Mouse (Mus musculus) c-Kit-positive CD71-positive TER-119-negative erythroid progenitor cells, embryonic 14.5 days (primary cell): ENCODE data around the gene Gucy1b2.

Experiments
- DNase-seq: peaks from one replicate; pipeline ENCODE4 v3.0.0-alpha.2; 2013; ENCODE audit warnings: low read depth

Gene Gucy1b2

DNA sequence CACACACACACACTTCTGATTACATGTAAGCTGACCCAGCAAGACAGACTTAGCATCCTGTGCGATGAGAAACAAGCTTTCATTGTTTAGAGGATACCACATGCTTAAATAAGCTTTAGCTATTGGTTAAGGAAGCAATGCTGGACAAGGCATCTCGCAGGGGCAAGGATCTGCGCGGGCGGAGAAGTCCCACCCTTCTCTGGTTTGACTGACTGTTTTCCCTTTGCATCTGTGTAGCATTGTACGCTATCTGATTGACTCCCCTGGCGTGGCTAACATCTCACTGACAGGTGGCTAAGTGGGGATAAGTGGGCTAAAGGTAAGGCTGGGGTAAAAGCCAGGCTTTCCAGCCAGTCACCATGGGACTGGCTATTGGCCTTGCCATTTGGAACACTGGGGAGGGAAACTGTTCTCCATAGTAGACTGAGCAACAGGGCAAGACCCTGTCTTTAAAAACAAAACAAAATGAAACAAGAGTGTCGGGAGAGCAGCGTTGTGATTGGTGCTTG lies at the start of gene Gucy1b2:
Gene Gucy1b2 (minus strand): TSS at position 51 of the 509 bp plus-strand sequence.
- no peak for DNase-seq

DNA sequence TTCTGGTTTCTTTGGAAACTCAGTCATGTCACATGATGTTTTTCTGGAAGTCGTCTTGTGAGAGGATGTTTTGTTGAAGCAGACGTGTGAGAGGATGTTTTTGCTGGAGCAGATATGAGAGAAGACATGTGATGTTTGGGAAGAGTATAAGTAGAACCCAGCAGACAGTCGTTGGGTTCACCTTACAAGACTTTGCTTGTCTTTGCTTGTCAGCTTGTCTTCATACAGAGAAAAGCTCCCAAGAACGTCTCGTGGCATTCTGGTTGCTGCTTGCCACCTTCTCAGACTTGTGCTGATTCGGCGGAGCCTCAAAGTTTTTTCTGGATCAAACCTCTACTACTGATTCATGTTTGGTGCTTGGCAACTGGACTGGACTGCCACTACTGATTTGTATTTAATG lies 41.3 kb upstream of the Gucy1b2 start:
- DNase-seq, result no peak

DNA sequence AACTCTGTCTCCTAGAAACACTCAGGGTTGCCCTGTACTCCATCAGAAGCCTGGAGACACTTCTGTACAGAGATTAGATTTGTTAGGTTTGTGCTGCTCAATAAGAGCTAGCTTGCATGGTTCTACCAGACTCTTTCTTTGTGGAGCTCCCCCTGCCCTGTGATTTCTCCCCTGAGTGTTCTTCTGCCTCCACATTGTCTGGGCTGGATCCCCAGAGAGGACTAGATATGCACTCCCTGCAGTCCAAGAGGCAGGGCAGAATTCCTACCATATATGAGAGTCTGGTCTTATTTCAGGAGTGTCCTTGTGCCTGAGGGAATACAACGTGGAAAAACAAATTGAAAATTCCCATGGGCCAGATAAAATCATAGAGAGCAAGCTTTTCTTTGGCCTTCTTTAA lies 40.4 kb upstream of the Gucy1b2 start:
- no peak for DNase-seq

DNA sequence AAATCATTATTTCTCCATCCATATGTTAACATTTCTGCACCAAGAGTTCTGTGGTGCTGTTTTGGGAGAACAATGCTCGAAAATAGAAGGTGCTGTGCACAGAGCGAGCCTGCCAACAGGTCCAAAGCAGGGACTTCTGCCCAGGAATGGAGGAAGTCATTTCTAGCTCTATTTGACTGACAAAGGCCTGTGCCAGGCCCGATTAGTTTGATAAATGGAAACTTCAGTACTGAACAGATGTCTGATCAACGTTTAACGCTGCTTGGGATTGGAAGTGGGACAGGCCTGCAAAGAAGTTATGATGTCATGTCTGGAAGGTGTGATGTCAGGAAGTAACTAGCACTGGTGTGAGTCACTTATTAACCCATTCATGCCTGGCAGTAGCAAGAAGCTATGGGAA lies 37.4 kb upstream of the Gucy1b2 start:
- no peak for DNase-seq

DNA sequence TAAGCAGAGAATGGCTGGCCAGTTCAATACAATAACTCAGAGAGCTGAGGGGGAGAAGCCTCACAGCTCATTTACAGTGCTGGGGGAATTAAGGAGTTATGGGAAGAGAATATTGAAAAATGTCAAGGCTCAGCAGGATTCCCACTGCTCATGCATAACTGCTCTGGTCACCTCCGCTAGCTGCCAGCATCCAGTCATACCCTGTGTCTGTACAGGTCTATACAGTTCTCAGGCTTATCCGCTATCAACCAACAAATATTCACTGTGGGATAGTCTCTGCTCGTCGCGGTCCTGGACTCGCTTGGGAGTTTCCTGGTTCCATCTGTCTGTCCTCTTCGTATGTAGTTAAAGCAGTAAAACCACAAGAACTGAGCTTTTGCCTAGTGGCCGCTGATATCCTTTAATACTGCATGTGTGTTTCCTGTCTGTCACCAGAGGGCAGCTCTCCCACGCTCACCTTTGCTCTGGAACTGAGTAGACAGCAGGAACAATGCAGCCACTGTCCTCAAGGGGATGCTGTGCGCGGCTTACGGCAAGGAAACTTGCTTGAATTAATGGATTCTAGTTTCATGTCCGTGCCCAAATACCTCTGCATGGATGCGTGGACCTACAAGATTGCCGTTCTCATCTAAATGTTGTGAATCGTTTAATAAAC lies 36.2 kb upstream of the Gucy1b2 start:
- DNase-seq, result no peak

DNA sequence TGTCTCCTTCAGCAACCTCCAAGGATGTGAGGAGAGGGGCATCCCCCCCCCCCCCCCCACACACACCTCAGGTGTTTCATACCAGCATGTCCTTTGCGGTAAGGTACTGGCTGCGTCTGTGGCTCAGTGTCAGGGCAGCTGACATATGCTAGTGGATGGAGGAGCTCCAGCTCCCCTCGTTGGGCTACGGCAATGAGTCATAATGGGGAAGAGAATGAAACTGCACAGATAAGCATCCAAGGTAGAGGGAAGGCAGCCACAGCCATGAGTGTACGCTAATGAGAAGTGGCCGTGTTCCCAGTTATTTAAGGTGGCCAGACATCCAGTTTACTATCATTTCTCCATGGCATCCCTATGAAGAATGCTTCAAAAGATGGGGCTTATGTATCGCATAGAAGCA lies 32.2 kb upstream of the Gucy1b2 start:
- DNase-seq, result no peak

DNA sequence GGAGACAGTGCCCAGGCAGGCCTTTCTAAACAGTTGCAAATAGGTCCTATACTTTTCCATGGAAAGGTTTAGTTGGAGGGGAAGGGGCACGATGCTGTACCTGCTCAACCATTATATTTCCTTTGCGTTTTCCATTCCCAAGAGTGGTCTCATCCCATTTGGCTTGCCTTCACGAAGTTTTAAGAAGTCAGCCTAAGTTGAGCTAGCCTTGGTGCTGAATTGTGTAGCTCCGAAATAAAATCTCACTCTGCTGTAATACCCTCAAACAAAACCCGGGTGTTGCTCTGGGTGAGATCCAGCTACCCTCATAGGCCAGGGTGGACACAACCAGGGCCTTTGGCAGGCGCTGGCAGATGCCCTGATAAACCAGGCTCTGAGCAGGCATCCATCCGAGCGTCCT lies 25.3 kb upstream of the Gucy1b2 start:
- DNase-seq, result no peak

DNA sequence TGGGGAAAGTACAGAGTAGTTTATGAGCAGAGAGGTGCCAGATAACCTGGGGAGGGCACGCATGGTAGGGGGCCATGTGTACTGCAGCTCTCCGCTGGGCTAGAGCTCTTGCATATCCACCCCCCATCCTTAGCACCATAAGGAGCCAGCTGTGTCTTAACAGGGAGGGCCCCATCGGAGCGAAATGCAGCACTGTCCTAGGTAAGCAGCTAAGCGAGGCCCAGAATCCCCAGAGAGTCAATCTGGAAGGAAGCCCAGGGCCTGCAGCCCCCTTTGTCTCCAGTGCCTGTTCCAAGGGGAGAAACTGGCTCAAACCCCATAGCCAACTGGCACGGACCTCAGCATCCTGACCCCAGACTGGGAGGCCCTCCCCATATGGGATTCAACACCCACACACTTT lies 23.3 kb upstream of the Gucy1b2 start:
- no peak for DNase-seq

DNA sequence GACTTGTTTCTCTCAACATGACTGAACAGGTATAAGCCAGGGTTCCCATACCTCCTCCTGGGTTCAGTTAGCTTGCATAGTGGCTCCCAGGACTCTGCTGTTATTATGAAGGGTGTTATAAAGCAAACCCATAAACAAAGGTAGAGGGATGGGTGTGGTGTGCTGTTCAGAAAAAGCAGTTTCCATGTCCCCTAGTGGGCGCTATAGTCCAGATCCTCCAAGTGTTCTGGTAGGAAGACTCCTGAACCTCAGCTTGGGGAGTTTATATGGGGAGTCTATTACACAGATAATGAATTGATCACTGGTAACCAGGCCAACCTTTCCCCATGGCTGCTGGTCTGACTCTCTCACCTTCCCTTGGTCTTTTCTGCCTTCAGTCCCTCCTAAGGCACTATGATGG lies 18.4 kb upstream of the Gucy1b2 start:
- no peak for DNase-seq

DNA sequence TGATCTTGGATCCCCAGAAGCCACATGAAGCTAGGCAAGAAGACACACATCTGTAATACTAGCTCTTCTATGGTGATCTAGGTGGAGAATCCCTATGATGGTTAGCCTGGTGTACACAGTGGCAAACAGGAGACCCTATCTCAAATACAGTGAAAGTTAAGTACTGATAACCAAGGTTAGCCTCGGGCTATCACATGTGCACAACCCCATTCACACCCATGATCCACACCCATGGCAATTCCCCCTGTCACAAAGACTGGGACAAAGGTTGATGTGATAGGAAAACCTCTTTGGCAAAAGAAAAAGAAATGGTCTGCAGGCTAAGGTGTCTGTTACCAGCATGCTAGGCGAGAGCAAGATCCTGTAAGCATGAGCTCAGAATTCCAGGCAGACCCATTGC lies 16.0 kb upstream of the Gucy1b2 start:
- DNase-seq, result no peak

DNA sequence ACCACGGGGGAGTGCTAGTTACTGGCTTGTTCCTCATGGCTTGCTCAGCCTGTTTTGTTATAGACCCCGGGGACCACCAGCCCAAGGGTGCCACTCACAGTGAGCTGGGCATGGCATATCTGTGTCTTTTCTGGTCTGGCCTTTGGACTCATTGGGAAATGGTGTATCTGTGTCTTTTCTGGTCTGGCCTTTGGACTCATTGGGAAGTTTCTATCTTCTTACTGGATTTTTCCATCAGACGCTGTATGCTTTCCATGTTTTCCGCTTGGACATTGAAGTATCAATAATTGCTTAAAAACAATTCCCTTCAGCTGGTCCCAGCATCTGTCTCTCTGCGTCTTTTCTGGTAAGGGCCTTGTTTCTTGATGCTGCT lies 12.7 kb upstream of the Gucy1b2 start:
- DNase-seq, result no peak

DNA sequence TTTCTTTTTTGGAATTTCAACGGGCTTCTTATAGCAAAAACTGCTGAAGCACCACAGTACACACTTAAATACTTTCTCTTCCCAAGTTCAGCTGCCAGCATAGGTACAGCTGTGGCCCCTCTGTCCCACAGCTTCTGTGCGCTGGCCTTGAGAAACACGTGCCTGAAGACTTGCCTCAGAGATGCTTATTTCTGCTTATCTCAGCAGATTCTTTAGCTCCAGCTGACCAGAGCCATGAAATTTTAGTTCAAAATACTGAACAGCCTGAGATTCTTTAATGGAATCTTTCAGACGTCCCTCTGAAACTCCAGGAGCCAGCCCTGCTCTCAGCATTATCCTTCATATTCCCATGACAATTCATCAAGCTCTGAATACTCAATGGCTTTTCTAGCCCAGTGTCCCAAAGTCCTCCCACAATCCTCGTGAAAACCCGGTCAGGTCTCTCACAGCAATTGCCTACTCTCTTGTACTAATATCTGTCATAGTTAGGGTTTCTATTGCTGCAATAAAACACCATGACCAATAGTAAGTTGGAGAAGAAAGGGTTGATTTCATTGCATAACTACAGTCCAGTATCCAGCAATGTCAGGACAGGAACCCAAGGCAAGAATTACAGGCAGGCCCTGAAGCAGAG lies 12.1 kb upstream of the Gucy1b2 start:
- DNase-seq, result no peak

DNA sequence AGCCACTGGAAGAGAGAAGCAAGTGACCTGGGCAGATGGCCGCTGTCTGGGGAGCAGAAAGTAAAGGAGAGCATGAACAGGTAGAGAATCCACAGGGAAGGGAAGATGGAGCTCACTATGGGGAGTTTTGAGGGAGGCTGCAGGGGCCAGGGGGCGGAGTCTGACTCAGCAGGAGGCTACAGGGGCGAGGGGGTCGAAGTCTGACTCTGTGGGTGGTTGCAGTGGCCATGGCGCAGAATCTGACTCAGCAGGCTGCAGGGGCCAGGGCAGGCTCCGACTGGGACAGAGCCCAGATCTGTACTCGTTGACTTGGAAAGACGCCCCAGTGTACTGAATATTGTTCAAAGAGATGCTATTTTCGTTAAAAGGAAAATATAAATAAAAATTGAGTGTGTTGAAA lies 8.9 kb upstream of the Gucy1b2 start:
- DNase-seq, result no peak

DNA sequence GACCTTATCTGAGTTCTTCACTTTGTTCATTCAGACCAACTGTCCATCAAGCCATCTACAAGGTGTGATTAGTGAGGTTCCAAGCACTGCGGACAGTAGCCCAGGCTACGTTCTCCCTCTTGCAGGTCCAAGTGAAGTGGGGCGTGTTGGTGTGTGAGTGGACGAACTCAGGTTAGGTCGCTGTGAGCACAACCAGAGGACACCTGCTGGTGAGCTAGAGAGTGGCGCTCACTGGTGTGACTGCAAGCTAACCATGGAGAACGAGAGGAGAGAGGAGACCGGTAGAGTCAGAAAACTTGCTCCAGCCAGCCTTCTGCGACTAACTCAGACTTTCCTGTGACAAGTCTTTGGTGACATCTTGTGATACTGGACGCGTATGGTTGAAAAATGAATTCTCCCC lies 3.5 kb upstream of the Gucy1b2 start:
- DNase-seq, result no peak

DNA sequence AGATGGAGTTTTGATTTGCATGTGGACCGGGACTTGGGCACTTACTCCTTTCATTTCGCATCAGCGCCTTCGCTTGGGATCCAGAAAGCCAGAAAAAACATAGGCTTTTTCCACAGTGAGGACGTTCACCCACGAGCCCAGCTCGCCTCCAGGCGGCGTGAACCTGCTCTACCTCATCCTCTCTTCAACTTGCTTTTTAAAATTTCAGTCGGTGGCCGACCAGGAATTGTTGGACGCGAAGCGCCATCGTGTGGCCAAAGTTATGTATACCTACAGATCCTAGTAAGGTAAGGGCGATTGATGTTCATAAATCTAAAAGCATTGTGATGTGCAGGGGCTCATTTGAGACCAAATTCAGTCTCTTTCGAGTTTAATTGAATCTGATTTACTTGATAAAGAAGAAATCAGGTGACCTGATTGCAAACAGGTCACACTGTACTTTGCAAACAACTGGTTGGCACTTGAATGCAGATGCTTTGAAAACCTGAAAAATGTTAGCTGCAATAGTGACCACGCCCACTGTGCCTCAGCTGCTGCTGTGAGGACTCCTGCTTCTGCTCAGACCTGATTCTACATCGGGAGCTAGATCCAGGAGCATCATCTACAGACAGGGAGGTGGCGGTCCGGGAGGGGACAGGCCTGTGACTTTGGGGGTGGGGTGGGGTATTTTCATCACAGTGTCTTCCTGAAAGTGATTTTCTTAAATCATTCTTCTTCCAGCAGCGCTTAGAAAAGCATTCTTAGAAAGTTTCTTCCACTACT lies 1.5 kb upstream of the Gucy1b2 start:
- peak; percentile 34 for DNase-seq

DNA sequence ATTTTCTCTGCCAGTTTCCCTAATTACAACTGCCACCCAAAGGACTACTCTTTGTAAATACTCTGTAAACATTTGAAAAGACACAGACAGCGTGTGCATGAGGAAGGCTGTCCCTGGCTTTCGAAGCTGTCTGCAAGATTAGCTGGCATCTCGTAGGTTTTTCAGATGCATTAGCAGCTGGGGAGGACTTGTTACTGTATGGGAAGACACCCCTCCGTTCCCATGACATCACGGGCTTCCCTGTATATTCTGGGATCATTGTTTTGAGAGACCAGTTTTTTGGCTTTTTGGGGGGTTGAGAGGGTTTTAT lies 564 bp downstream of the Gucy1b2 start:
- DNase-seq, result no peak

DNA sequence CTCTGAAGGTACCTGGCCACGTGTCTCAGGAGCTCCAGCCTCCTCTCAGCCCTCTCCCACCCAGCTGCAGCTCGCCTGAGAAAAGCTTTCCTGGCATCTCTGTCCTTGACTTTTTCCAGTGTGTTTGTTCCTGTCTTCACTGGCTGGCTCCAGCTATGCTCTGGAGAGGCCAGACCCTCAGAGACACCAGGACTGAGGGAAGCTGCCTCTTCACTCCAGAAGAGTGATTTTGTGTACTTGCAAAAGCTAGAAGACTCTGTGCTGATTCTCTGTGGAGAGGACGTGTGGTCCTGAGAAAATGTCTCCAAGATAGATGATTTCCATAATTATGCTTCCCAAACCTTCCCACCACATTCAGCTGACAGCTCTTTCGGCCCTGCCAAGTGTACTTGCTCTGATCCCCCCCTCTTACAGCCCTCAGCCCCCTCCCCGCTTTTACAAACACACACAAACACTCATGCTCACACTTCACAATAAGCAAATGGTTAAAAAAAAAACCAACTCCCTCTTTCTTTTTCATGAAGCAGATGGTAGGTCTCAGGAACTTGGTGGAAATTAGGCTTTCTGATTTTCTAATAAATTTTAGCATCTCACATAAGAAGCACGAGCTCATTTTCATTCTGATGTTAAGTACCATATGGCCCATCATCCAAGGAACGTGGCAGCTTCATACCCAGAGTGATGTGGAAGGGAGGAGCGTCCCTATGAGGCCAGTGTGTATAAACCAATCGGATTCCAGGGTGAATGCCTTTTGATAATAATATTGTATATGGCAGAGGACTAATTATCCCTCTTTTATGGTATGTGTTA lies 1.1 kb downstream of the Gucy1b2 start:
- no peak for DNase-seq

DNA sequence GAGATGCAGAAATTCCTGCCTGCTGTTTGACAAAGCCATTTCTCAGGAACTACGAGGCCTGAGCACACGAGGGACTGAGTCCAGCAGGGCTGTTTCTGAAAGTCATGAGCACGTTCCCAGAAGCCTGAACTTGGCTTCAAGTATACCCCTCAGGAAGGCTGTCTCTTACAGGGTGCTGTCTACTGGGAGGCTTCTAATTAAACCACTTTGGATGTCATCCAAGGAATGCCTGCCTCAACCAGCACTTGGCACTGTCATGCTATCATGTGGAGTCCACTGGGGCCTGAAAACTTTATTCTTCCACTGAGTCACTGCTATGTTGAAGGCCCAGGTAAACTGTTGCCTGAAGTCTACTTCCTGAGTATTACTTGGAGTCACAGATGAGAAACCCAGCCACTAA lies 2.0 kb downstream of the Gucy1b2 start:
- DNase-seq, result no peak

DNA sequence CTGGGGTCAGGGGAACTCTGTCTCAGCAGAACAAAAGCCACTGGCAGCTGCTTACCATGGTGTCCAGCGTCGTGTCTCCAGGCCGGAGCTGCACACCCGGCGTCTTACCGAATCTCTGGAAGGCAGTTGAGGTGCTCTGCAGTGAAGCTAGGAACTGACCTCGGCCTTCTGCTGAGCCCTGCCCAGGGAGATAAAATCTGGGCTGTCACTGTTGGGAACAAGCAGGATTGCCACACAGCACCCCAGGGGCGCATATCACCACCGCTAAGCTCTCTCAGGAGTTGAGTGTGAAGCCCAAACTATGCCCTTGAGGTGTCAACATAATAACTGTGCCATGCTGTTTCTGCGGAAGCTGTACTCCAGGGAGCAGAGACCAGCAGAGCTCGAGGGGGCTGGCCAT lies 2.8 kb downstream of the Gucy1b2 start:
- DNase-seq, result no peak

DNA sequence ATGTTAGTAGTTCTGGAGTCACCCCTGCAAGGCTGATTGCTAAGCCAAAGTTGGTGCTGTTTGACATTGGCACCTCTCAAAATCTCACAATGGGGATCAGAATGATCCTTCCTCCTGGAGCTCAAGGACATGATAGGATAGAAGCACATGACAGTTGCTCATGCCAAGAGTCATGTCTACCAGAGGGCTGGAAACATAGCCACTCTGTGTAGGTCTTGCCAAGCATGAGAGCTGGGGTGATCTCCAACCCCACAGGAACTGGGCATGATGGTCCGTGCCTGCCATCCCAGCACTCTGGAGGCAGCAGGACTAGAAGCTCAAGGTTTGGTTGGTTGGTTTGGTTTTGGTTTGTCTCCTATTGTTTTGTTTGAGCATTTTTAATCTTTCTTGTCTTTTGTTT lies 5.4 kb downstream of the Gucy1b2 start:
- no peak for DNase-seq

DNA sequence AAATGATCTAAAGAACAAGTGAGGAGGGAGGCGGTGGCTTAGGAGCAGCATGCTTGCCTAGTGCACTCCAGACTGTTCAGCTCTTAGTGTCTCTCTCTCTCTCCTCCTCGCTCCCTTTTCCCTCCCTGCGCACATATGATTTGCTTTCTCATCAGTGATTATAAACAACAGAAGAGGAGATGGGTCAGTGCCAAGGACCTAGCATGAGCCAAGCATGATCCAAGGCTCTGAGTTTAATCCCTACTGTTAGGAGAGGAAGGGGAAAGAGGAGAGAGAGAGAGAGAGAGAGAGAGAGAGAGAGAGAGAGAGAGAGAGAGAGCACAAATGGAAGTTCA lies 8.9 kb downstream of the Gucy1b2 start:
- DNase-seq, result no peak

DNA sequence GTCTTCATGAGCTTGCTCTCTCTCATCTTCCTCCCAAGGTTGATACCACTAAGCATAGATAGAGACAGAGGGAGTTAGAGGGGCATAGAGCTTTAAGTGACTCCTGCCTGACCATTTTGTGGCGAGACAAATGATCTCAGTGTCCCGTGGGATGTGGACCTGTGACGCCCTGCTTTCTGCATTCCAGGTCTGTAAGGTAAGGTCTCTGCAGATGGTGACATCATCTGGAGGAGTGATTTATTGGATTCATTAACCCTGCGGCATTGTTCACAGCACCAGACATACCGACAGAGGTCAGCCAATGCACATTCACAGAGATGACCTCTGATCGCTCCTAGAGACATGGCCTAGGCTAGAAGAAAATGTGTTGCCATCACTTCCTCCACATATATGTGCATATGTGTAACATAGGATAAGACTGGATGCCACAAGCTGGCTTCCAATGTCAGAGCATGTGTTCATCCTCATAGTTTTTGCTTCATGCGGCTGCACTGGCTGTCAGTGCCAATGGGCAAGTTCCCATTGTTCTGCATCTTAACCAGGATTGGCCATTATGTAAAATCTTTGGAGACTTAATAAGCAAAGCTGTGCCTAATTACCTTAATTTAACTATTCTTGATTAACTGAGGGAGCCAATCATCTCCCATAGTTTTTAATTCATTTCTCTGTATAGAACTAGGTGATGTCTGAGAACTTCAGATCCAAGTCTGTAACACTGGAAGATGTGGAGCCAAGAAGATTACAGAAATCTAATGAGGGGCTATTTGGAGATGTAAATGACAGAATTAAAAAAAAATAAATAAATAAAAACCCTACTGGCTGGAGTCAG lies 9.5 kb downstream of the Gucy1b2 start:
- no peak for DNase-seq
